Mouse (Mus musculus): Measurements from ENCODE around the gene Olfr773. TPM values are rescaled to one million over a fixed set of nuclear protein-coding genes. Genes with fewer than 3 reads are reported as not detected.
"Not testable (repeated sequence)": the region's sequence is repeated elsewhere in the genome, so short reads cannot be mapped to it uniquely, and the experiment has no call there.

Olfr773 gene
- polyA plus RNA-seq (2012): not detected in 2 replicates

- not testable (repeated sequence) for TF ChIP-seq GATA1 (IDR thresholded peaks at IDR 0.05; ENCODE audit: low read length)
These were observed at the start of gene Olfr773 for GRCm38 (mm10) chr10:129187319-129187718. Olfr773 (minus strand) TSS chr10:129187419.

DNA sequence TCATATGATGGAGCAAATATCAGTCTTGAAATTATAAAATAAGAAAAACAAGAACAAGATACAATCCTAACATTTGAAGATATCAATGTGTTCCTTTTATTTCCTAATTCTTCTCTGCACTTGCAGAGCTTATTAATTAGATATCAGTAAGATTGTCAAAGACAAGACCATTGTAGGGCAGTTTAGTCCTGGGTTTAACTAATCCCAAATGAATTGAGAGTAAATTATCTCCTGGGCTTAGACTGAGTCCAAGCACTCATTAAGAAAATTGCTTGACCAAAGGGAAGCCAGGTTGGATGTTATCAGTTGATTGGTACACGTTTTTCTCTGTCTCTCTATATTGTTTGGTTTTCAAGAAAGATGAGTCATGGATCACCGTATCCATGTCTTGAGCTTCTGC, 48.7 kb upstream of the Olfr773 start, which contains the start of gene Olfr774:
Gene Olfr774, plus strand, starts transcription at position 301 of the 400 bp plus-strand sequence.
- no peak for TF ChIP-seq GATA1 (IDR thresholded peaks at IDR 0.05; ENCODE audit: low read length)

DNA sequence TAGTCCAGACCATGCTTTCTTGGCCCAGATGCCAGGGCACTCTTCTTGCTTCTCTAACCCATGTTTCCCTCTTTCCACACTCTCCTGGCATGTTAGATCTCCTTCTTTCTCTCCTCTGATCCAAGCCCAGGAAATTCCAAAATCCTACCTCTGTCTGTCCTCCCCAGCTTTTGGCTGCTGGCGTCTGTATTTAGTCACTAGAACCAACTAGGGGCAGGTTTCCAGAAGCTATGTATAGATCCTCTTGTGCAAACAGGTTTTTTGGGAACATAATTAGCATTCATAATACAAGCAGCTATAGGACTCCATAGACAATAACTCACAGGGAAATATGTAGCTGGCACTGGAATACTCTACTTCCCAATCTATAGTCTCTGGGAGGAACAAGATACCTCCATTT, 43.5 kb upstream of the Olfr773 start:
- no peak for TF ChIP-seq GATA1 (IDR thresholded peaks at IDR 0.05; ENCODE audit: low read length)

DNA sequence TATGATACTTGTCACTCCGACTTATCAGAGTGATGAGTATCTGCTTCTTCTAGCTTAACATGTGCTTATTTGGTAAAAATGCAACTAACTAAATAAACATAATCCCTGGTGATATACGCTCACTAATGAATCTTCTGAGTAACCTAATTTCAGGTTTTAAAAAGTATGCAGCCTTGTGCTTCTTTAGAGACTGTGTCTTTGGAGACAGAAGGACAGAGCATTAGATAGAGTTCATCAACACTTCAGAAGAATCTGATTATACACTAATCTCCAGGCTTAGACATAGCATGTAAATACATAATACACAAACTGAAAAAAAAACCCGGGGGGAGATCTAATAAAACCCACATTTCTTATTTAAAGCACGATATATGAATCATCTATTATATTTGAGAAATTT, 9.4 kb downstream of the Olfr773 start, which contains the start of gene Olfr772:
Gene Olfr772, minus strand, starts transcription at position 101 of the 400 bp plus-strand sequence.
- TF ChIP-seq GATA1 (IDR thresholded peaks at IDR 0.05; ENCODE audit: low read length): not testable (repeated sequence)

GRCm38 (mm10) chr10:129164651-129165050, 22.6 kb downstream of the Olfr773 start, which contains the start of gene Olfr771:
Olfr771 (minus strand) TSS chr10:129164751.
- TF ChIP-seq GATA1 (IDR thresholded peaks at IDR 0.05; ENCODE audit: low read length): no peak

DNA sequence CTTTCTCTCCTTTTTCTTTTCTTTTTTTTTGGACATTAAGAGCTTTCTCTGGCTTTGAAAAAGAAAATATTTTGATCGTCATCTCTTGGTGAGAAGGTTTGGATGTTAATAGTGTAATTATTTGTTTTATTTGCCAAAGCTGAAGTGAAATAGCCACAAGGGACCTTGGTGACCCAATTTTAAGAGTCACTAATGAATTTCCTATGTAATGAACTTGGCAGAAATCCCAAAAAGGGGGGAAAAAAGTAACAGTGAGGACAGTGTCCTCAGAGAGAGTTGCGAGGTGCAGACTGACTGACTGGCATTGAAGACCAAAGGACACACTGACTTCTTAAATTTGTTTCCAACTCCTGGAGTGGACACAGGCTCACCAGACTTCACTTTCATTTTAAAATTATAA, 48.3 kb downstream of the Olfr773 start, which contains the start of gene Olfr770:
Gene Olfr770, minus strand, starts transcription at position 101 of the 400 bp plus-strand sequence.
- TF ChIP-seq GATA1 (IDR thresholded peaks at IDR 0.05; ENCODE audit: low read length): no peak

Other genes with a start within 250 kb of the Olfr773 start
- gene Mettl7b, start 226.4 kb downstream of the Olfr773 start, polyA plus RNA-seq (2012): 0.06 TPM in 1 of 2 replicates, not detected in the other
- gene Olfr9, start 198.0 kb downstream of the Olfr773 start, polyA plus RNA-seq (2012): not detected in 2 replicates
- gene Olfr763, start 176.6 kb downstream of the Olfr773 start, polyA plus RNA-seq (2012): not detected in 2 replicates
- not detected in 2 replicates for gene Olfr764-ps1, start 147.5 kb downstream of the Olfr773 start, polyA plus RNA-seq (2012)
- not detected in 2 replicates for gene Olfr765, start 137.4 kb downstream of the Olfr773 start, polyA plus RNA-seq (2012)
- not detected in 2 replicates for gene Olfr766-ps1, start 118.4 kb downstream of the Olfr773 start, polyA plus RNA-seq (2012)
- not detected in 2 replicates for gene Olfr767, start 104.5 kb downstream of the Olfr773 start, polyA plus RNA-seq (2012)
- gene Olfr768, start 88.0 kb downstream of the Olfr773 start, polyA plus RNA-seq (2012): not detected in 2 replicates
- gene Olfr769, start 69.6 kb downstream of the Olfr773 start, polyA plus RNA-seq (2012): not detected in 2 replicates
- gene Olfr770, start 48.4 kb downstream of the Olfr773 start, polyA plus RNA-seq (2012): not detected in 2 replicates
- not detected in 2 replicates for gene Olfr771, start 22.7 kb downstream of the Olfr773 start, polyA plus RNA-seq (2012)
- not detected in 2 replicates for gene Olfr772, start 9.5 kb downstream of the Olfr773 start, polyA plus RNA-seq (2012)
- gene Olfr774, start 48.8 kb upstream of the Olfr773 start, polyA plus RNA-seq (2012): not detected in 2 replicates
- not detected in 2 replicates for gene Olfr775, start 61.0 kb upstream of the Olfr773 start, polyA plus RNA-seq (2012)
- not detected in 2 replicates for gene Olfr776, start 71.7 kb upstream of the Olfr773 start, polyA plus RNA-seq (2012)
- gene Olfr777, start 84.1 kb upstream of the Olfr773 start, polyA plus RNA-seq (2012): not detected in 2 replicates
- not detected in 2 replicates for gene Olfr780, start 130.7 kb upstream of the Olfr773 start, polyA plus RNA-seq (2012)
- not detected in 2 replicates for gene Olfr781, start 141.4 kb upstream of the Olfr773 start, polyA plus RNA-seq (2012)
- gene Olfr782, start 161.4 kb upstream of the Olfr773 start, polyA plus RNA-seq (2012): not detected in 2 replicates
- not detected in 2 replicates for gene Olfr784, start 196.7 kb upstream of the Olfr773 start, polyA plus RNA-seq (2012)
- not detected in 2 replicates for gene Olfr785, start 218.0 kb upstream of the Olfr773 start, polyA plus RNA-seq (2012)
- not detected in 2 replicates for gene Olfr786, start 239.9 kb upstream of the Olfr773 start, polyA plus RNA-seq (2012)